ENCODE assay signal across 29 mouse cellular contexts in genomic region chr9:70216517-70216916, GRCm38 (mm10). TPM values are rescaled to one million over a fixed set of nuclear protein-coding genes. Genes with fewer than 3 reads are reported as not detected.
A peak's percentile ranks its signal among the peaks of the same experiment; 100 is the strongest.
DNase-seq lines count a peak whose midpoint lies in the region; ATAC-seq and TF ChIP-seq lines count a peak whose summit lies in the region.
"Had no signal": no experiment of that assay in that cellular context is flagged by ENCODE, and none has a peak within 500 bp of the region (broad histone marks: within the 10 kb centered on the region; RNA-seq: fewer than 3 reads in every experiment).

No protein-coding gene starts in this region.

- 44% methylated on average over 6 of the region's 6 CpGs for WGBS in liver, adult 2 months
- 72% methylated on average over 6 of the region's 6 CpGs for WGBS in liver, embryonic 11.5 days

- H3K27ac ChIP-seq in liver, adult 2 months (replicated peaks; ENCODE audit: insufficient read depth, low read depth, low read length), result no peak overlapping the region
- no peak overlapping the region for H3K27ac ChIP-seq in liver, embryonic 11.5 days (ENCODE audit: low read depth, low read length)
- H3K27ac ChIP-seq: embryonic facial prominence, embryonic 13.5 days; embryonic facial prominence, embryonic 15.5 days; forebrain, embryonic 10.5 days; forebrain, embryonic 12.5 days had no signal

- no peaks in the 10 kb centered on the region for H3K27me3 ChIP-seq in liver, adult 2 months (ENCODE audit: control insufficient read depth, insufficient read depth, low read length)
- no peaks in the 10 kb centered on the region for H3K27me3 ChIP-seq in liver, embryonic 11.5 days (replicated peaks; ENCODE audit: control insufficient read depth, insufficient read depth, low read length)
- H3K27me3 ChIP-seq in splenic B cell, adult 2 months (ENCODE audit: control insufficient read depth, insufficient read depth, low read length, poor library complexity, severe bottlenecking), result no peaks in the 10 kb centered on the region
- H3K27me3 ChIP-seq: embryonic facial prominence, embryonic 13.5 days; embryonic facial prominence, embryonic 15.5 days; forebrain, embryonic 12.5 days; Patski had no signal

- no peaks in the 10 kb centered on the region for H3K9me3 ChIP-seq in liver, embryonic 11.5 days (ENCODE audit: control insufficient read depth, low read length)
- H3K9me3 ChIP-seq: embryonic facial prominence, embryonic 13.5 days; embryonic facial prominence, embryonic 15.5 days; forebrain, embryonic 10.5 days; forebrain, embryonic 12.5 days; G1E had no signal

- no peak for TF ChIP-seq CTCF in liver, adult 2 months (IDR thresholded peaks at IDR 0.05; ENCODE audit: low read depth, low read length)

- H3K9ac ChIP-seq in liver, adult 2 months (ENCODE audit: low read depth, low read length), result no peak overlapping the region
- no peak overlapping the region for H3K9ac ChIP-seq in liver, embryonic 11.5 days (ENCODE audit: low read depth, low read length)
- H3K9ac ChIP-seq: embryonic facial prominence, embryonic 13.5 days; embryonic facial prominence, embryonic 15.5 days; forebrain, embryonic 12.5 days had no signal

- no peak overlapping the region for H3K4me2 ChIP-seq in liver, embryonic 11.5 days
- H3K4me2 ChIP-seq: embryonic facial prominence, embryonic 13.5 days; embryonic facial prominence, embryonic 15.5 days; forebrain, embryonic 12.5 days had no signal

- H3K36me3 ChIP-seq in liver, adult 2 months (ENCODE audit: control insufficient read depth, insufficient read depth, low read length), result no peaks in the 10 kb centered on the region
- H3K36me3 ChIP-seq in liver, embryonic 11.5 days (ENCODE audit: control insufficient read depth, insufficient read depth, low read length), result no peaks in the 10 kb centered on the region
- no peaks in the 10 kb centered on the region for H3K36me3 ChIP-seq in splenic B cell, adult 2 months (ENCODE audit: control insufficient read depth, insufficient read depth, low read length, poor library complexity, severe bottlenecking)
- H3K36me3 ChIP-seq: embryonic facial prominence, embryonic 13.5 days; embryonic facial prominence, embryonic 15.5 days; forebrain, embryonic 10.5 days; forebrain, embryonic 12.5 days; G1E had no signal

- no peak for ATAC-seq in liver, embryonic 11.5 days (replicated peaks; ENCODE audit: low FRiP score)
- ATAC-seq: activated CD4-positive, CD25-positive, alpha-beta regulatory T cell, adult 4 months; CD4-positive, CD25-positive, alpha-beta regulatory T cell, adult 4 months; forebrain, embryonic 14.5 days; forebrain, embryonic 16.5 days; Patski had no signal

- H3K4me3 ChIP-seq in liver, adult 2 months (ENCODE audit: insufficient read depth, low read depth, low read length), result no peak overlapping the region
- H3K4me3 ChIP-seq in liver, embryonic 11.5 days (ENCODE audit: low read depth, low read length), result no peak overlapping the region
- H3K4me3 ChIP-seq: embryonic facial prominence, embryonic 13.5 days; embryonic facial prominence, embryonic 15.5 days; erythroblast, embryonic 14.5 days; forebrain, embryonic 10.5 days; forebrain, embryonic 12.5 days had no signal

- no peak for TF ChIP-seq POLR2A in liver, adult 2 months (IDR thresholded peaks at IDR 0.05; ENCODE audit: extremely low read depth, insufficient read depth, low read length)

- H3K4me1 ChIP-seq in liver, adult 2 months (ENCODE audit: control insufficient read depth, insufficient read depth, low read length), result peaks cover 13% of the 10 kb centered on the region; the same call in 1 of the 2 replicates
- no peaks in the 10 kb centered on the region for H3K4me1 ChIP-seq in liver, embryonic 11.5 days (replicated peaks; ENCODE audit: control insufficient read depth, insufficient read depth, low read length)
- H3K4me1 ChIP-seq: forebrain, embryonic 12.5 days had no signal

- peak; percentile 59 for DNase-seq in liver, adult 2 months (ENCODE audit: extremely low read depth, low read depth, low spot score)
- DNase-seq in liver, embryonic 11.5 days (ENCODE audit: low spot score), result no peak
- peak; percentile 32 for DNase-seq in urinary bladder, postnatal 14 days (ENCODE audit: low spot score)
- no peak for DNase-seq in urinary bladder, postnatal 36 days (ENCODE audit: low spot score in 2 of 2)
- DNase-seq in splenic B cell, adult 2 months (ENCODE audit: low read depth, low spot score), result peak; percentile 3
- no peak for DNase-seq in spleen, postnatal 10 days (ENCODE audit: low spot score in 2 of 2)
- DNase-seq in kidney, postnatal 25 days, result no peak
- DNase-seq: adrenal gland, adult 8-10 months; adrenal gland, postnatal 14 days; adrenal gland, postnatal 36 days; B cell, adult 2 months; cerebellum, adult 11 months; cerebellum, adult 18-20 months; cerebellum, adult 8-10 months; cerebellum, adult 9-11 months; cerebellum, postnatal 14 days; cerebellum, postnatal 36 days; embryo, embryonic 11 days had no signal

- peaks cover 48% of the 10 kb centered on the region for H3K79me2 ChIP-seq in liver, adult 2 months (ENCODE audit: control insufficient read depth, insufficient read depth, low read length)

RNA-seq across cellular contexts. Expression of gene Myo1e, which starts 9.4 kb away (rescaled TPM):
- total RNA-seq in liver, adult 2 months (2014; rRNA removed), result 25.1 and 27.2 TPM in 2 replicates
- 9.2 and 11.2 TPM in 2 replicates for polyA plus RNA-seq in liver, adult 2 months (2012; rRNA removed)
- 5.9 and 6.1 TPM in 2 replicates for polyA plus RNA-seq in liver, embryonic 11.5 days (2014; fragmentation: Nextera tagmentation; extraction: Ambion mirVana)

Comparison
In these comparisons a context has a peak if more than half of its experiments do, and no peak if none do; other contexts are left out.
1. DNase-seq: peak in liver, adult 2 months (single experiment), urinary bladder, postnatal 14 days (single experiment) and splenic B cell, adult 2 months (single experiment); none in liver, embryonic 11.5 days (single experiment), urinary bladder, postnatal 36 days (0 of 2), spleen, postnatal 10 days (0 of 2) and kidney, postnatal 25 days (0 of 2).